Mouse (Mus musculus): ENCODE data around the gene Arhgap29. TPM values are rescaled to one million over a fixed set of nuclear protein-coding genes. Genes with fewer than 3 reads are reported as not detected.

Arhgap29 gene
- polyA plus RNA-seq, 1 experiment from 2014 or later, result 49.4 TPM

- peaks cover 33% of the 10 kb centered on the region for H3K4me1 ChIP-seq (replicated peaks)
- no peak overlapping the region for H3K9ac ChIP-seq (replicated peaks)
- no peak overlapping the region for H3K27ac ChIP-seq
- peaks cover 5% of the 10 kb centered on the region; the same call in 1 of the 2 replicates for H3K27me3 ChIP-seq
- 75% methylated on average over 6 of the region's 6 CpGs for WGBS
- no peak for ATAC-seq (ENCODE audit: insufficient number of reproducible peaks, insufficient read depth, low FRiP score, low TSS enrichment, low read depth)
- H3K36me3 ChIP-seq, result no peaks in the 10 kb centered on the region
- no peak overlapping the region for H3K4me2 ChIP-seq
- peaks cover 5% of the 10 kb centered on the region; the same call in 1 of the 2 replicates for H3K9me3 ChIP-seq
- H3K4me3 ChIP-seq (replicated peaks), result no peak overlapping the region
These were observed 88.2 kb downstream of the Arhgap29 start for GRCm38 (mm10) chr3:122040522-122040921.

DNA sequence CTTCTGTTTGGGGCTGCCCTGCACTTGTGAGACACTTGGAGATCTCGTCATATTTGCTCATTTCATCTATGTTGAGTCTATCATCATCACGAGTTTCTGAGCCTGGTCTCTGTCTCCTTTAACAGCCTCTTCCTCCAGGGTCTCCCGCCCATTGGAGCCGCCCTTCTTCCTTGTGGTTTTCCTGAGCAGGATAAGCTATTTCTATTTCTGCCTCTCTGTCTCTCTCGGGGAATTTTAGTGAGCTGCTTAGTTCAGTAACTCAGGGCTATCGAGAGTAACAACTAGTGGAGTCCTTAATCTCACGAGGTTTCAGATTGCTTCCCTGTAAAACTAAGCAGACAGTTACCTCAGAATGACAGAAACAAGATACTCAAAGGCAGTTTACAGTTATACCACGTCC lies 90.8 kb downstream of the Arhgap29 start:
- H3K27ac ChIP-seq, result no peak overlapping the region
- ATAC-seq (ENCODE audit: insufficient number of reproducible peaks, insufficient read depth, low FRiP score, low TSS enrichment, low read depth), result no peak

DNA sequence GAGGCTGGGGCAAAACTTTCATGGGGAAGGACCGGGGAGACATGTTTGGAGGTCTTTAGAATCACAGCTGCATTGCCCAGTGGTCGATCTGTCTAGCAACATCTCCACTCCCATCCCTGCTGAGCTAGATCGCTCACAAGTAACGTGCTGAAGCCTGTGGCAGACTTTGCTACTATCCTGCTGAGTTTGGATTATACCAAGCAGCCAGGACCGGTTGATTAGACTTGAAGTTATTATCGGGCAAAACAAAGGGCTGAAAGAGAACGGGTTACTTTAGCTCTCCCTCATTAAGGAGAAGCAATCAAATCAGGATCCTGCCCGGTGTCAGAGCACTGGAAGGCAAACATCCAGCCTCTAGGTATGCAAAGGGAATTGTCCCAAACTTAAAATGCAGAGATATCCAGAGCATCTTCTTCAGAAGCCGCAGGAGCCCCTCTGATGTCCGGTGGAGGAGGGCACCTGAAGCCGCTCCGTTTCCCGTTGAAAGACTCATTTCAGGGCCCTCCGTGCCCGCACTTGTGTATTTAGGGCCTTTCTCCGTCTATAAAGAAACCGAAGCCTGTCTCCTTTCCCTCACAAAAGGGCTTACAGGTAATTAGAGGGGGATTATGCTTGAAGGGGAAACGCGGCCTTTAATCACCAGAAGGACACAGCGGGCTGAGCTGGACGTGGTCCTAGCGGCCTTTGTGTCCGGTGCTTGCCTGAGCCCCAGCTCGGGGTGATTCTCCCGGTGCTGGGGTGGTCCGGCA lies 91.6 kb downstream of the Arhgap29 start, which contains the start of gene Abca4:
Gene Abca4, plus strand, starts transcription at position 645 of the 749 bp plus-strand sequence.
- no peak for ATAC-seq (ENCODE audit: insufficient number of reproducible peaks, insufficient read depth, low FRiP score, low TSS enrichment, low read depth)
- H3K27ac ChIP-seq, result peak within 1 kb of the TSS; percentile 59; the same call in 1 of the 2 replicates
- WGBS, result 7% methylated on average over 26 of the region's 26 CpGs
- peak within 1 kb of the TSS; percentile 27; the same call in 1 of the 2 replicates for H3K9ac ChIP-seq (replicated peaks)
- peaks cover 5% of the 10 kb centered on the region; the same call in 1 of the 2 replicates for H3K27me3 ChIP-seq
- H3K9me3 ChIP-seq, result no peaks in the 10 kb centered on the region
- H3K4me2 ChIP-seq, result peak within 1 kb of the TSS; percentile 40
- H3K36me3 ChIP-seq, result no peaks in the 10 kb centered on the region
- H3K4me3 ChIP-seq (replicated peaks), result peak within 1 kb of the TSS; percentile 12
- peaks cover 65% of the 10 kb centered on the region for H3K4me1 ChIP-seq (replicated peaks)

More for the DNA sequence above, 90.8 kb downstream of the Arhgap29 start:
- no peaks in the 10 kb centered on the region for H3K36me3 ChIP-seq
- H3K4me1 ChIP-seq (replicated peaks), result peaks cover 56% of the 10 kb centered on the region
- H3K4me3 ChIP-seq (replicated peaks), result no peak overlapping the region
- H3K9me3 ChIP-seq, result no peaks in the 10 kb centered on the region
- 15% methylated on average over 8 of the region's 8 CpGs for WGBS
- H3K4me2 ChIP-seq, result peak overlapping the region; percentile 40
- peaks cover 5% of the 10 kb centered on the region; the same call in 1 of the 2 replicates for H3K27me3 ChIP-seq
- H3K9ac ChIP-seq (replicated peaks), result no peak overlapping the region

DNA sequence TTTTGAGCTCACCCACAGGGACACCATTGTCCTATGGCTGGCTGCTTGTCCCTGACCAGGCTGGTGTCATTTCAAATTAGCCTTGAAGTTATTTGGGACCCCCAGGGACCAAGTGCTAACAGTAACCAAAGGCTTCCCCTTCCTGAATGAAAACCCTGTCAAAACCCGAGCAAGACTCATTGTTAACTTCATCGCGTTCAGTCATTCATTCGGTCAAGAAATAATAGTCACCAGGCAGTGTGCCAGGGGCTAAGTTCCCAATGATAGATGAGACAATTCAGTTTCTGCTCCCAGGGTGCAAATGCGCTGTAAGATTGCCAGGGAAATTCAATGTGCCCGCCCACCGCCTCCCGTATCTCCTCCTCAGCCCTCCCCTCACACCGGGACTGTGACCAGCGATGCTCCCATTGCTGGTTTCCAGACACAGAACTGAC lies 93.9 kb downstream of the Arhgap29 start:
- 42% methylated on average over 10 of the region's 10 CpGs for WGBS
- Histone ChIP-seq H3K9me3 (no peaks in the 10 kb centered on the region), H3K4me2 (no peak overlapping the region), H3K36me3 (no peaks in the 10 kb centered on the region), H3K27ac (peak overlapping the region; percentile 96; the same call in 1 of the 2 replicates), H3K4me1 (replicated peaks) (peaks cover 73% of the 10 kb centered on the region), H3K4me3 (replicated peaks) (no peak overlapping the region), H3K9ac (replicated peaks) (no peak overlapping the region), H3K27me3 (peaks cover 5% of the 10 kb centered on the region; the same call in 1 of the 2 replicates)
- no peak for ATAC-seq (ENCODE audit: insufficient number of reproducible peaks, insufficient read depth, low FRiP score, low TSS enrichment, low read depth)

- H3K27ac ChIP-seq, result peak overlapping the region; percentile 96
- peak overlapping the region; percentile 49 for H3K4me2 ChIP-seq
- no peaks in the 10 kb centered on the region for H3K9me3 ChIP-seq
- no peaks in the 10 kb centered on the region for H3K36me3 ChIP-seq
- H3K4me3 ChIP-seq (replicated peaks), result no peak overlapping the region
- peak; percentile 37; the same call in 1 of the 2 replicates for ATAC-seq (ENCODE audit: insufficient number of reproducible peaks, insufficient read depth, low FRiP score, low TSS enrichment, low read depth)
- 14% methylated on average over 7 of the region's 7 CpGs for WGBS
- H3K27me3 ChIP-seq, result peaks cover 5% of the 10 kb centered on the region; the same call in 1 of the 2 replicates
- H3K4me1 ChIP-seq (replicated peaks), result peaks cover 73% of the 10 kb centered on the region
- H3K9ac ChIP-seq (replicated peaks), result 0 out of 2 replicates have a peak overlapping the region, but pooled peaks have one; percentile 24
These were observed 95.1 kb downstream of the Arhgap29 start for GRCm38 (mm10) chr3:122047402-122047801.

DNA sequence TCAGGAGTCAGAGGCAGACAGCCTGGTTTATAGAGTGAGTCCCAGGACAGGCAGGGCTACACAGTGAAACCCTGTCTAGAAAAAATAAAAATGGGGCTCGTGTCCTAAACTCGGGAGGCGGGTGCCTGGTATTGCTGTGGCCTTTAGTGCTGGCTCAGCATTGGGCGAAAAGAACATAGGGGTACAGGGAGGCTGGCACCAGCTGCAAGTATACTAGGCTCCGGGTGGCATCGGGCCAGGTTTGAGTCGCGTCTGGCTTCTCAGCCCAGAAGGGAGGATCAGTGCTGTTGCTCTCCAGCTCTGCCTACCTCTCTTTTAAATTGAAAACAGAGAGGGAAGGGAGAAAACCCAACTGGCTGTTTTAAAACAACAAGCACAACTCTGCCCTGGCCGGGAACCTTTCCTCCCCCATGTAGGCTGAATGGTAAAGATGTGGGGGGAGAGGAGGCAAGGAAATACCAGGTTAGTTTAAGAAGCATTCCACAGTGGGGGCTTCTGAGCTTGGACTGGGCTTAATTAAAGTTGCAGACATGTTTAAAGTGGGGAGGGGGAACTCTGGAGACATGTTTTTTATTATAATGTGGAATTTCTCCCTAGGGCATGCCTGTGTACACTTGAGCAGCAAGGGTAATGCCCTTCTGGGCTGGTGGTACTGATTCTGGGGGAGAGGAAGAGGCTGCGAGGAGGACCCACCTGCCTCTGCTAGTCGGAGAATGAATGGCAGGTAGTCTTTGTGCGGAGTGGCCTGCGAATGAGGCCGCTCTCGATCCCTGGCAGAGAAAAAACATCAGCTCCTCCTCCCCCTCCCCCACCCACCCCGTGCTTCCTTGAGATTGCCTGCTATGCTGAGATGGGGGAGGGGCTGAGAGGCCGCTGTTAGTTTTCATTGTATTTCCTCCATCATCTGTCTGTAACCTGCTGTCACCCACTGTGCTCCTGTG lies 95.8 kb downstream of the Arhgap29 start:
- ATAC-seq (ENCODE audit: insufficient number of reproducible peaks, insufficient read depth, low FRiP score, low TSS enrichment, low read depth), result peak; percentile 74
- Histone ChIP-seq H3K4me1 (replicated peaks) (peaks cover 67% of the 10 kb centered on the region), H3K27ac (peak overlapping the region; percentile 96), H3K27me3 (peaks cover 5% of the 10 kb centered on the region; the same call in 1 of the 2 replicates), H3K4me2 (peak overlapping the region; percentile 49), H3K9ac (replicated peaks) (0 out of 2 replicates have a peak overlapping the region, but pooled peaks have one; percentile 24), H3K36me3 (no peaks in the 10 kb centered on the region), H3K9me3 (no peaks in the 10 kb centered on the region), H3K4me3 (replicated peaks) (peak overlapping the region; percentile 3; the same call in 1 of the 2 replicates)
- WGBS, result 7% methylated on average over 17 of the region's 17 CpGs

GRCm38 (mm10) chr3:122049158-122049557 lies 96.8 kb downstream of the Arhgap29 start:
- 46% methylated on average over 6 of the region's 6 CpGs for WGBS
- Histone ChIP-seq H3K27me3 (peaks cover 5% of the 10 kb centered on the region; the same call in 1 of the 2 replicates), H3K4me3 (replicated peaks) (no peak overlapping the region), H3K4me2 (no peak overlapping the region), H3K9me3 (no peaks in the 10 kb centered on the region), H3K9ac (replicated peaks) (no peak overlapping the region), H3K36me3 (no peaks in the 10 kb centered on the region), H3K4me1 (replicated peaks) (peaks cover 67% of the 10 kb centered on the region), H3K27ac (peak overlapping the region; percentile 96)
- ATAC-seq (ENCODE audit: insufficient number of reproducible peaks, insufficient read depth, low FRiP score, low TSS enrichment, low read depth), result no peak

DNA sequence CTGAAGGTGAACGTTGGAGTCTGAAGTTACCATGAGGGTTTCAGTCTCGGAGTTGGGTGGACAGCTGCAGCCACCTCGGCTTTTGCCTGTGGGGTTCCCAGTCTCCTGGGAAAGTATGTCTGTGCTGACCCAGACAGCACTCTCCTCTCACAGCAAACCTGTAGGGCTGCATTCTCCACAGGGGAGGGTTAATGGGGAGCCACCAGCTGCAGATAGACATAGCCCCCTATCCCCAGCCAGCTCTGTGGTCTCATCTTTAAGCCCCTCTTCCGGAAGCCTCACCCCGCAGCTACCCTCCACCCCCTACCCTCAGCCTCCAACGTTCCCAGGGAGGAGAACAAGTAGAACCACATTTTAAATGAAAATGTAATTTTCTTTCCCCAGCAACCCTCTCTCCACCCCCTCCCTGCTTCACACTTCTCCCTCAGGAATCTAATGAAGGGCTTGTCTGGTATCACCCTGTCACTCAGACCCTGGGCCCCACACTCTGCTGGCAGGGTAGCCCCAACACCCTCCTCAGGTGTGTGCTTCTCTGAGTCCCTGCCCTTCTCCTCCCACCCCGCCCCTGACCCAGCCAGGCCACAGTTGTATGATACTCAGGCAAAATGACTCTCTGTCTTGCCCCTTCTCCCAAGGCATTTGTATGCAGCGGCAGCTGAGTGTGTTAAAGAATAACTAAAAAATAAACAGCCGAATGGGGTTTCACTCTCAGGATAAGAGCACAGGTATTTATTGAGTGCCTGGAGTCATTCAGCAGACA lies 106.3 kb downstream of the Arhgap29 start:
- Histone ChIP-seq H3K4me2 (no peak overlapping the region), H3K9me3 (no peaks in the 10 kb centered on the region), H3K36me3 (no peaks in the 10 kb centered on the region), H3K27ac (peak overlapping the region; percentile 36; the same call in 1 of the 2 replicates), H3K27me3 (no peaks in the 10 kb centered on the region), H3K4me1 (replicated peaks) (peaks cover 20% of the 10 kb centered on the region), H3K4me3 (replicated peaks) (no peak overlapping the region), H3K9ac (replicated peaks) (0 out of 2 replicates have a peak overlapping the region, but pooled peaks have one; percentile 34)
- no peak for ATAC-seq (ENCODE audit: insufficient number of reproducible peaks, insufficient read depth, low FRiP score, low TSS enrichment, low read depth)
- 43% methylated on average over 9 of the region's 9 CpGs for WGBS

DNA sequence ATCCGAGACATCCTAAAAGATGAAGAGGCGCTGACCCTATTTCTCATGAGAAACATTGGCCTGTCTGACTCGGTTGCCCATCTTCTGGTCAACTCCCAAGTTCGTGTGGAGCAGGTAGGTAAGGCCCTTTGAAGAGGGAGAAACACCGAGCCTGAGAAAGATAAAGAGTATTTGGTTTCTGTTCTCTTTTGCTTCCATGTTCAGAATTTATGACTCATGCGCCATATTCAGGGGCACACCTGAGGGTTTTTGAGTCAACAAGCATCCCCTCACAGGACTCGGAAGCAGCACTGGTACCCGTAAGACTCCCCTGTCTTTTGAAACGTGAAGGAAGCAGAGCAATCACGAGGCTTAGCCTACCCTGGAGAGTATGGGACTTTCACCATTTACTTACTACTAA lies 110.2 kb downstream of the Arhgap29 start:
- H3K9ac ChIP-seq (replicated peaks), result no peak overlapping the region
- no peak overlapping the region for H3K4me3 ChIP-seq (replicated peaks)
- ATAC-seq (ENCODE audit: insufficient number of reproducible peaks, insufficient read depth, low FRiP score, low TSS enrichment, low read depth), result no peak
- no peaks in the 10 kb centered on the region for H3K27me3 ChIP-seq
- H3K4me2 ChIP-seq, result no peak overlapping the region
- peaks cover 16% of the 10 kb centered on the region for H3K4me1 ChIP-seq (replicated peaks)
- H3K9me3 ChIP-seq, result no peaks in the 10 kb centered on the region
- H3K27ac ChIP-seq, result no peak overlapping the region
- WGBS, result 88% methylated on average over 10 of the region's 10 CpGs
- H3K36me3 ChIP-seq, result no peaks in the 10 kb centered on the region
